Mouse (Mus musculus): ENCODE measurements around the gene Nr2f2.

The Nr2f2 gene

GRCm38 (mm10) chr7:70349981-70350670, 16.4 kb downstream of the Nr2f2 start:
- no peak for DNase-seq

GRCm38 (mm10) chr7:70348977-70349615, 17.4 kb downstream of the Nr2f2 start:
- DNase-seq, result no peak

- DNase-seq, result no peak
Observed at GRCm38 (mm10) chr7:70348064-70348976, 18.2 kb downstream of the Nr2f2 start.

GRCm38 (mm10) chr7:70347618-70347958, 18.9 kb downstream of the Nr2f2 start:
- no peak for DNase-seq

GRCm38 (mm10) chr7:70346951-70347617, 19.5 kb downstream of the Nr2f2 start:
- no peak for DNase-seq

- peak; percentile 38 for DNase-seq
Observed at GRCm38 (mm10) chr7:70346010-70346536, 20.5 kb downstream of the Nr2f2 start.

GRCm38 (mm10) chr7:70343426-70343825, 23.1 kb downstream of the Nr2f2 start:
- no peak for DNase-seq

GRCm38 (mm10) chr7:70342771-70343170, 23.8 kb downstream of the Nr2f2 start:
- no peak for DNase-seq

GRCm38 (mm10) chr7:70342076-70342475, 24.5 kb downstream of the Nr2f2 start:
- no peak for DNase-seq

- DNase-seq, result no peak
Observed at GRCm38 (mm10) chr7:70339998-70340630, 26.4 kb downstream of the Nr2f2 start.

GRCm38 (mm10) chr7:70338265-70338640, 28.3 kb downstream of the Nr2f2 start:
- DNase-seq, result no peak

- no peak for DNase-seq
Observed at GRCm38 (mm10) chr7:70337581-70338264, 28.8 kb downstream of the Nr2f2 start.

- no peak for DNase-seq
Observed at GRCm38 (mm10) chr7:70336571-70337240, 29.8 kb downstream of the Nr2f2 start.

GRCm38 (mm10) chr7:70336126-70336525, 30.4 kb downstream of the Nr2f2 start:
- no peak for DNase-seq

GRCm38 (mm10) chr7:70335411-70335810, 31.1 kb downstream of the Nr2f2 start:
- DNase-seq, result no peak

GRCm38 (mm10) chr7:70334836-70335235, 31.7 kb downstream of the Nr2f2 start:
- peak; percentile 18 for DNase-seq

GRCm38 (mm10) chr7:70333851-70334250, 32.7 kb downstream of the Nr2f2 start:
- no peak for DNase-seq

GRCm38 (mm10) chr7:70332926-70333664, 33.4 kb downstream of the Nr2f2 start:
- no peak for DNase-seq

- no peak for DNase-seq
Observed at GRCm38 (mm10) chr7:70332064-70332850, 34.3 kb downstream of the Nr2f2 start.
